Mouse (Mus musculus): ENCODE data around the gene Gm49361. TPM values are rescaled to one million over a fixed set of nuclear protein-coding genes. Genes with fewer than 3 reads are reported as not detected.

The Gm49361 gene
- total and polyA plus RNA-seq, 2 experiments from 2014 or later, result not detected

DNA sequence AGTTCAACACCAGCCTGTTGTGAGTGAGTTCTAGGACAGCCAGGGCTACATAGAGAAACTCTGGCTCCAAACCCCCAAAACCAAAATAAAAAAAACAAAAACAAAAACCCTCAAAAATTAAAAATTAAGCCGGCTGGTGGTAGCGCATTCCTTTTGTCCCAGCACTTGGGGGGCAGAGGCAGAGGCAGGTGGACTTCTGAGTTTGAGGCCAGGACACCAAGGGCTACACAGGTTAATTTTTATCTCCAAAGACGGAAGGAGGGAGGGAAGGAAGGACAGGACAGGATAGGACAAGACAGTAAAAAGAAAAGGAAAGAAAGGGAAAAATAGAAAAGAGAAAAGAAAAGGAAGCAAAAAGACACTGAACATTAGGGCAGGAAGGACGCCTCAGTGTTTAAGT is 63.2 kb downstream of the Gm49361 start:
- TF ChIP-seq EP300 (IDR thresholded peaks at IDR 0.05; ENCODE audit: low read depth), result no peak
- TF ChIP-seq CTCF (IDR thresholded peaks at IDR 0.05; ENCODE audit: low read depth), result no peak
- H3K36me3 ChIP-seq (replicated peaks; ENCODE audit: control insufficient read depth, insufficient read depth, low read length), result peaks cover 5% of the 10 kb centered on the region; the same call in 1 of the 2 replicates
- no peaks in the 10 kb centered on the region for H3K27me3 ChIP-seq (ENCODE audit: control insufficient read depth, insufficient read depth, low read length)
- DNase-seq (ENCODE audit: low spot score), result no peak
- H3K4me2 ChIP-seq (ENCODE audit: low read depth, low read length), result no peak overlapping the region
- no peak overlapping the region for H3K27ac ChIP-seq (ENCODE audit: low read depth)
- H3K4me1 ChIP-seq (ENCODE audit: control insufficient read depth, insufficient read depth), result no peaks in the 10 kb centered on the region
- H3K4me3 ChIP-seq (ENCODE audit: low read depth, low read length), result no peak overlapping the region
- no peak overlapping the region for H3K9ac ChIP-seq (replicated peaks; ENCODE audit: low read depth, low read length)
- 78% methylated on average over 4 of the region's 4 CpGs for WGBS
- ATAC-seq (ENCODE audit: insufficient read depth, low read depth), result no peak
- H3K9me3 ChIP-seq (replicated peaks; ENCODE audit: control insufficient read depth, low read length), result no peaks in the 10 kb centered on the region

DNA sequence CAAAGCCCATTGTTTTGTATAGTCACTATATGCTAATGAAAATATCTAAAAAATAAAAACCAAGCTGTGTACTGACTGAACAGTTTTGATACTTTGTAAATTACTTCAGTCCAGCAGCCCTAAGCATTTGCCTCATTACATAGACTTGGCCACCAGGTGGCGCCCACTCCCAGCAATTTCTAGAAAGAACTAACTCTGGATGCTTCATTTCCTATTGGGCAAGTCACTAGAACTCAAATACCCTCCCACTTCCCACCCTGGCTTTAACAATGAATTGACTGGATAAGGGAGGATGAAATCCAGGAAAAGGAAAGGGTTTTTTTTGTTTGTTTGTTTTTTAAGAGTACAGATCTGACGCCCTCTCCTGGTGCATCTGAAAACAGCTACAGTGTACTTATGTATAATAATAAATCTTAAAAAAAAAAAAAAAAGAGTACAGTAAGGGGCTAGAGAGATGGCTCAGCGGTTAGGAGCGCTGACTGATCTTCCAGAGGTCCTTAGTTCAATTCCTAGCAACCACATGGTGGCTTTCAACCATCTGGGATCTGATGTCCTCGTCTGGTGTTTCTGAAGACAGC is 65.9 kb downstream of the Gm49361 start:
- no peaks in the 10 kb centered on the region for H3K27me3 ChIP-seq (ENCODE audit: control insufficient read depth, insufficient read depth, low read length)
- DNase-seq (ENCODE audit: low spot score), result peak; percentile 92
- H3K4me2 ChIP-seq (ENCODE audit: low read depth, low read length), result no peak overlapping the region
- H3K9ac ChIP-seq (replicated peaks; ENCODE audit: low read depth, low read length), result no peak overlapping the region
- WGBS, result 39% methylated on average over 5 of the region's 5 CpGs
- H3K36me3 ChIP-seq (replicated peaks; ENCODE audit: control insufficient read depth, insufficient read depth, low read length), result no peaks in the 10 kb centered on the region
- no peaks in the 10 kb centered on the region for H3K9me3 ChIP-seq (replicated peaks; ENCODE audit: control insufficient read depth, low read length)
- peak; percentile 69 for ATAC-seq (ENCODE audit: insufficient read depth, low read depth)
- no peaks in the 10 kb centered on the region for H3K4me1 ChIP-seq (ENCODE audit: control insufficient read depth, insufficient read depth)
- no peak overlapping the region for H3K27ac ChIP-seq (ENCODE audit: low read depth)
- no peak overlapping the region for H3K4me3 ChIP-seq (ENCODE audit: low read depth, low read length)
- TF ChIP-seq EP300 (IDR thresholded peaks at IDR 0.05; ENCODE audit: low read depth) (no peak), CTCF (IDR thresholded peaks at IDR 0.05; ENCODE audit: low read depth) (peak; percentile 85)

DNA sequence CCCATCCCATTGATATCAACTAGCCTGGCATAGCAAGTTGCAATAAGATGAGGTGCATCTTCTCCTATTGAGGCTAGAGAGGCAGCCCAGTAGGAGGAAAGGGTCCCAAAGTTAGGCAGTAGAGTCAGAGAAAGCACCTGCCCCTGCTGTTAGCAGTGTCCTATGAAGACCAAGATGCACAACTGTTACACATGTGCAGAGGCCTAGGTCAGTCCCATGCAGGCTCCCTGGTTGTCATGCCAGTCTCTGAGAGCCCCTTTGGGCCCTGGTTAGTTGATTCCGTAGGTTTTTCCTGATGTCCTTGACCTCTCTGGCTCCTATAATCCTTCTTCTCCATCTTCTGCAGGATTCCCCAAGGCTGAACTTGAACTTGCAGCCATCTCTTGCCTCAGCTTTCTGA is 66.4 kb downstream of the Gm49361 start:
- no peak overlapping the region for H3K4me2 ChIP-seq (ENCODE audit: low read depth, low read length)
- no peak for TF ChIP-seq EP300 (IDR thresholded peaks at IDR 0.05; ENCODE audit: low read depth)
- no peak overlapping the region for H3K9ac ChIP-seq (replicated peaks; ENCODE audit: low read depth, low read length)
- H3K4me3 ChIP-seq (ENCODE audit: low read depth, low read length), result no peak overlapping the region
- no peaks in the 10 kb centered on the region for H3K9me3 ChIP-seq (replicated peaks; ENCODE audit: control insufficient read depth, low read length)
- ATAC-seq (ENCODE audit: insufficient read depth, low read depth) (no peak), DNase-seq (ENCODE audit: low spot score) (no peak)
- 27% methylated on average over 1 of the region's 1 CpGs for WGBS
- no peak overlapping the region for H3K27ac ChIP-seq (ENCODE audit: low read depth)
- no peaks in the 10 kb centered on the region for H3K27me3 ChIP-seq (ENCODE audit: control insufficient read depth, insufficient read depth, low read length)
- no peaks in the 10 kb centered on the region for H3K36me3 ChIP-seq (replicated peaks; ENCODE audit: control insufficient read depth, insufficient read depth, low read length)
- H3K4me1 ChIP-seq (ENCODE audit: control insufficient read depth, insufficient read depth), result no peaks in the 10 kb centered on the region

- no peaks in the 10 kb centered on the region for H3K4me1 ChIP-seq (ENCODE audit: control insufficient read depth, insufficient read depth)
- H3K4me2 ChIP-seq (ENCODE audit: low read depth, low read length), result no peak overlapping the region
- no peak overlapping the region for H3K9ac ChIP-seq (replicated peaks; ENCODE audit: low read depth, low read length)
- no peak for ATAC-seq (ENCODE audit: insufficient read depth, low read depth)
- no peak for TF ChIP-seq CTCF (IDR thresholded peaks at IDR 0.05; ENCODE audit: low read depth)
- no peak overlapping the region for H3K27ac ChIP-seq (ENCODE audit: low read depth)
- DNase-seq (ENCODE audit: low spot score), result no peak
- no peaks in the 10 kb centered on the region for H3K36me3 ChIP-seq (replicated peaks; ENCODE audit: control insufficient read depth, insufficient read depth, low read length)
- H3K4me3 ChIP-seq (ENCODE audit: low read depth, low read length), result no peak overlapping the region
- H3K27me3 ChIP-seq (ENCODE audit: control insufficient read depth, insufficient read depth, low read length), result no peaks in the 10 kb centered on the region
- H3K9me3 ChIP-seq (replicated peaks; ENCODE audit: control insufficient read depth, low read length), result no peaks in the 10 kb centered on the region
- WGBS, result 46% methylated on average over 2 of the region's 2 CpGs
These were observed 70.4 kb downstream of the Gm49361 start for GRCm38 (mm10) chr14:57675481-57675880.

- no peak for DNase-seq (ENCODE audit: low spot score)
- TF ChIP-seq CTCF (IDR thresholded peaks at IDR 0.05; ENCODE audit: low read depth), result no peak
- TF ChIP-seq EP300 (IDR thresholded peaks at IDR 0.05; ENCODE audit: low read depth), result no peak
- peak overlapping the region; percentile 91 for H3K27ac ChIP-seq (ENCODE audit: low read depth)
- no peaks in the 10 kb centered on the region; the same call in 1 of the 2 replicates for H3K4me1 ChIP-seq (ENCODE audit: control insufficient read depth, insufficient read depth)
- H3K4me3 ChIP-seq (ENCODE audit: low read depth, low read length), result peak overlapping the region; percentile 76
- H3K27me3 ChIP-seq (ENCODE audit: control insufficient read depth, insufficient read depth, low read length), result no peaks in the 10 kb centered on the region
- 9% methylated on average over 10 of the region's 10 CpGs for WGBS
- no peaks in the 10 kb centered on the region for H3K9me3 ChIP-seq (replicated peaks; ENCODE audit: control insufficient read depth, low read length)
- peak overlapping the region; percentile 84 for H3K9ac ChIP-seq (replicated peaks; ENCODE audit: low read depth, low read length)
- no peak for ATAC-seq (ENCODE audit: insufficient read depth, low read depth)
- H3K4me2 ChIP-seq (ENCODE audit: low read depth, low read length), result peak overlapping the region; percentile 65
- H3K36me3 ChIP-seq (replicated peaks; ENCODE audit: control insufficient read depth, insufficient read depth, low read length), result no peaks in the 10 kb centered on the region
These were observed 80.3 kb downstream of the Gm49361 start for GRCm38 (mm10) chr14:57665628-57665950.
